Mouse (Mus musculus) cerebellum, adult 2 months (tissue): ENCODE data around the gene Rpl32. TPM values are rescaled to one million over a fixed set of nuclear protein-coding genes. Genes with fewer than 3 reads are reported as not detected.

ENCODE experiments used
- DNase-seq, 2 experiments: peaks; one replicate each; pipeline ENCODE4 v3.0.0; 2021
- H3K27ac ChIP-seq: fragments of 200-500 bp; 2 replicates; pipeline ENCODE4 v1.5.1; 2012; ENCODE audit warnings: low read length, control low read depth, inconsistent platforms; ENCODE audit not compliant: insufficient read depth
- H3K27me3 ChIP-seq: fragments of 200-500 bp; 2 replicates; pipeline ENCODE4 v1.6.1; 2012; ENCODE audit warnings: inconsistent platforms, mild to moderate bottlenecking, low read length, moderate library complexity; ENCODE audit not compliant: control insufficient read depth, insufficient read depth
- H3K4me1 ChIP-seq: fragments of 200-500 bp; 2 replicates; pipeline ENCODE4 v1.6.1; 2011; ENCODE audit warnings: low read length; ENCODE audit not compliant: control insufficient read depth, insufficient read depth
- H3K4me3 ChIP-seq: fragments of 200-500 bp; replicated peaks from 2 replicates; pipeline ENCODE3; 2011; ENCODE audit warnings: mild to moderate bottlenecking, low read depth, low read length, control low read depth; ENCODE audit not compliant: insufficient read depth
- CTCF ChIP-seq: fragments of 200-500 bp; IDR thresholded peaks from 2 replicates; pipeline ENCODE4 v1.5.1; 2011; ENCODE audit warnings: low read depth, mild to moderate bottlenecking, control low read depth, low read length, moderate library complexity, borderline replicate concordance; ENCODE audit not compliant: insufficient read depth
- POLR2A ChIP-seq: fragments of 200-500 bp; IDR thresholded peaks from 2 replicates; pipeline ENCODE4 v1.6.1; 2011; ENCODE audit warnings: low read length, control low read depth, borderline replicate concordance; ENCODE audit not compliant: insufficient read depth
- WGBS: fragments of 180-500 bp; shearing (Covaris S2); methylation state at CpG from one replicate; pipeline ENCODE4 v1.1.7; 2018; 5-methylcytosine and 5-hydroxymethylcytosine counted together
- polyA plus RNA-seq: library from polyadenylated mRNA; depleted of rRNA; stranded (reverse); fragments of >200 nt; gene quantifications from 2 replicates; pipeline ENCODE4 v1.2.3, GENCODE M21; 2012

Rpl32 gene
- polyA plus RNA-seq, 1 experiment, result 720 TPM

DNA sequence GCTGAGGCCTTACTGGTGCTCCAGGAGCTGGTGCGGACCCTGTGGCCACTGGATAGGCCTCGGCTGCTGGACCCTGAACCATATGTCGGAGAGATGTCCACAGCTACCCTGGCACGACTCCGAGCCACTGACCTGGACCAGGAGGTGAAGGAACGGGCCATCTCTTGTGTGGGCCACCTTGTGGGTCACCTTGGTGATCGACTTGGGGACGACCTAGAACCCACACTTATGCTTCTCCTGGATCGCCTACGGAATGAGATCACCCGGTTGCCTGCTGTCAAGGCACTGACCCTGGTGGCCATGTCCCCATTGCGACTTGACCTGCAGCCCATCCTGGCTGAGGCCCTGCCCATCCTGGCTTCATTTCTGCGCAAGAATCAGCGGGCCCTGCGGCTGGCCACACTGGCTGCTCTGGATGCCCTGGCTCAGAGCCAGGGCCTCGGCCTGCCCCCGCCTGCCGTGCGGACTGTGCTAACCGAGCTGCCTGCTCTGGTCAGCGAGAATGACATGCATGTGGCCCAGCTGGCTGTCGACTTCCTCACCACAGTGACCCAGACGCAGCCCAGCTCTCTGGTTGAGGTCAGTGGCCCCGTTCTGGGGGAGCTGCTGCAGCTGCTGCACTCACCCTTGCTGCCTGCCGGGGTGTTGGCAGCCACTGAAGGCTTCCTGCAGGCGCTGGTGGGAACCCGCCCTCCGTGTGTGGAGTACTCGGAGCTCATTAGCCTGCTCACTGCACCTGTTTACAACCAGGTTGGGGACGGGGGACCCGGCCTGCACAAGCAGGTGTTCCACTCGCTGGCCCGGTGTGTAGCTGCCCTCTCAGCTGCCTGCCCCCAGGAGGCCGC, 16.5 kb downstream of the Rpl32 start:
- WGBS, result 18% methylated on average over 34 of the region's 34 CpGs
- Histone ChIP-seq H3K4me1 (peaks cover 19% of the 10 kb centered on the region), H3K4me3 (peak overlapping the region; percentile 41), H3K27ac (peak overlapping the region; percentile 53), H3K27me3 (no peaks in the 10 kb centered on the region)
- peak; percentile 70 to 80 for DNase-seq
- TF ChIP-seq CTCF, result no peak
- 0 out of 2 replicates have a peak, but pooled peaks have one; percentile 17 for TF ChIP-seq POLR2A

- Histone ChIP-seq H3K27ac (no peak overlapping the region), H3K4me3 (no peak overlapping the region), H3K27me3 (no peaks in the 10 kb centered on the region), H3K4me1 (peaks cover 19% of the 10 kb centered on the region)
- DNase-seq, result no peak
- WGBS, result 59% methylated on average over 10 of the region's 10 CpGs
- TF ChIP-seq POLR2A (no peak), CTCF (no peak)
Observed at GRCm38 (mm10) chr6:115791016-115791415, 17.5 kb downstream of the Rpl32 start.

DNA sequence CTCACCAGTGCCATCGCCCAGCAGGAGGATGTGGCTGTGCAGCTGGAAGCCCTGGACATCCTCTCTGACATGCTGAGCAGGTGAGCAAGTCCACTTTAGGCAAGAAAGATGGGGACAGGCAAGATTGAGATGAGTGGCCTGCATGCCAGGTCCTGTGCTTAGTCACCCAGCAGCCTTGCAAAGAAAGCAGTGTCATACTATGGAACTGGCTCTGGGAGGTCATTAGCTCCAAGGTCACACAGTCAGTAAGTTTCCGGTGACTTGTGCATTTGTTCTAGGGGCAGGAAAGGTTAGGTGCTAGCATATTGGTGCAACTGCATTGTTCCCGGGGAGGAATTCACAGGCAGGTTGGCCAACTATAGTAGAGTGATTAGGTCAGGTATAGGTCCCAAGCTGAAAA, 25.8 kb downstream of the Rpl32 start:
- Histone ChIP-seq H3K4me1 (no peaks in the 10 kb centered on the region), H3K4me3 (no peak overlapping the region), H3K27ac (no peak overlapping the region), H3K27me3 (no peaks in the 10 kb centered on the region)
- TF ChIP-seq POLR2A (no peak), CTCF (no peak)
- DNase-seq, result no peak
- 92% methylated on average over 3 of the region's 3 CpGs for WGBS

- WGBS, result 27% methylated on average over 9 of the region's 9 CpGs
- Histone ChIP-seq H3K4me1 (peaks cover 13% of the 10 kb centered on the region; the same call in 1 of the 2 replicates), H3K27me3 (no peaks in the 10 kb centered on the region), H3K27ac (peak overlapping the region; percentile 55), H3K4me3 (no peak overlapping the region)
- no peak for DNase-seq
- no peak for TF ChIP-seq POLR2A
Observed at GRCm38 (mm10) chr6:115776363-115776762, 32.2 kb downstream of the Rpl32 start.

- Histone ChIP-seq H3K4me3 (no peak overlapping the region), H3K4me1 (peaks cover 13% of the 10 kb centered on the region; the same call in 1 of the 2 replicates), H3K27ac (peak overlapping the region; percentile 67), H3K27me3 (no peaks in the 10 kb centered on the region)
- peak in 1 of 2 experiments; percentile 80 for DNase-seq
- WGBS, result 3% methylated on average over 3 of the region's 3 CpGs
- no peak for TF ChIP-seq CTCF
- no peak for TF ChIP-seq POLR2A
Observed at GRCm38 (mm10) chr6:115775838-115776237, 32.7 kb downstream of the Rpl32 start.

GRCm38 (mm10) chr6:115774501-115774921, 34.0 kb downstream of the Rpl32 start, which contains the start of gene Cand2:
Gene Cand2, plus strand, starts transcription at chr6:115774538.
- under 1% methylated on average over 24 of the region's 28 CpGs for WGBS
- Histone ChIP-seq H3K4me1 (peaks cover 13% of the 10 kb centered on the region; the same call in 1 of the 2 replicates), H3K4me3 (peak within 1 kb of the TSS; percentile 64), H3K27me3 (no peaks in the 10 kb centered on the region), H3K27ac (peak within 1 kb of the TSS; percentile 67)
- no peak for TF ChIP-seq CTCF
- no peak for TF ChIP-seq POLR2A
- DNase-seq, result peak; percentile 37 to 53

GRCm38 (mm10) chr6:115773966-115774413, 34.6 kb downstream of the Rpl32 start:
- H3K4me1 ChIP-seq, result peaks cover 13% of the 10 kb centered on the region; the same call in 1 of the 2 replicates
- TF ChIP-seq CTCF (no peak), POLR2A (no peak)
- no peaks in the 10 kb centered on the region for H3K27me3 ChIP-seq
- peak; percentile 22 to 48 for DNase-seq
- 6% methylated on average over 14 of the region's 14 CpGs for WGBS
- no peak overlapping the region for H3K27ac ChIP-seq
- peak overlapping the region; percentile 19 for H3K4me3 ChIP-seq

GRCm38 (mm10) chr6:115772604-115773003, 35.9 kb downstream of the Rpl32 start:
- WGBS, result 67% methylated on average over 1 of the region's 1 CpGs
- no peak overlapping the region for H3K4me3 ChIP-seq
- H3K27ac ChIP-seq, result no peak overlapping the region
- DNase-seq, result no peak
- H3K4me1 ChIP-seq, result peaks cover 13% of the 10 kb centered on the region; the same call in 1 of the 2 replicates
- no peaks in the 10 kb centered on the region for H3K27me3 ChIP-seq
- TF ChIP-seq CTCF (peak; percentile 23; the same call in 1 of the 2 replicates), POLR2A (no peak)
